Mouse (Mus musculus) right cerebral cortex, adult 2 months (tissue): ENCODE data around the gene Hapln3.

Experiments
- DNase-seq, 2 experiments: peaks; one replicate each; pipeline ENCODE4 v3.0.0; 2021 to 2022; ENCODE audit warnings: low spot score in 2 of 2

The Hapln3 gene

GRCm38 (mm10) chr7:79079212-79079611, 51.6 kb downstream of the Hapln3 start:
- DNase-seq = no peak

- DNase-seq = no peak
These were observed 62.6 kb downstream of the Hapln3 start for GRCm38 (mm10) chr7:79068231-79068630.

- no peak for DNase-seq
These were observed 63.4 kb downstream of the Hapln3 start for GRCm38 (mm10) chr7:79067466-79067865.
